Comparison of ENCODE assay signal across 13 mouse cellular contexts in the genomic region with DNA sequence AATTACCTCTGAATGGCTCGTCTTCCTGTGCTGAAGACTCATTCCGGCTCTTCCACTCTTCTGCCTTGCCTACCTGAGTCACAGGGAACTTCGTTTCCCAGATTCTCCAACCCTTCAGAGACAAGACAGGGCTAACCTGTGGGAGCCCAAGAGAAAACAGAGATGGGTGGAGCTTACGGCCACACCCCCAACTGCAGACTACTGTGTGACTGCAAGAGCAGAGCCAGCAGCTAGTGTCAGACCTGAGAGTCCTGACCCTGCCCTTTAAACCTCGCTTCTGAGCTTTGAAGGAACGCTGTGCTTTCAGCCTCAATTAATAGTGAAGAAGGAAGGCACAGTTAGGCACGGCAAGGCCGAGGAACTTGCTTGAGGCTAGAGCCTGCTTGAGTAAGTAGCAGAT. TPM values are rescaled to one million over a fixed set of nuclear protein-coding genes. Genes with fewer than 3 reads are reported as not detected.
DNase-seq lines count a peak whose midpoint lies in the region; ATAC-seq lines count a peak whose summit lies in the region.
"Had no signal": no experiment of that assay in that cellular context is flagged by ENCODE, and none has a peak within 500 bp of the region (broad histone marks: within the 10 kb centered on the region; RNA-seq: fewer than 3 reads in every experiment).

No protein-coding gene starts in this region.

- 0 out of 2 replicates have a peak, but pooled peaks have one; percentile 52 for ATAC-seq in kidney, embryonic 14.5 days (ENCODE audit: low FRiP score, low TSS enrichment)
- ATAC-seq: hindbrain, postnatal 0 days had no signal

- 8% methylated on average over 8 of the region's 8 CpGs for WGBS in kidney, embryonic 14.5 days

- no peaks in the 10 kb centered on the region for H3K36me3 ChIP-seq in kidney, embryonic 14.5 days (ENCODE audit: control insufficient read depth, insufficient read depth, low read length)
- H3K36me3 ChIP-seq: neural tube, embryonic 13.5 days had no signal

- H3K9me3 ChIP-seq in kidney, embryonic 14.5 days (ENCODE audit: control insufficient read depth, low read length), result no peaks in the 10 kb centered on the region
- H3K9me3 ChIP-seq: neural tube, embryonic 13.5 days had no signal

- H3K27ac ChIP-seq in kidney, embryonic 14.5 days (ENCODE audit: low read depth, low read length), result no peak overlapping the region
- H3K27ac ChIP-seq: hindbrain, postnatal 0 days; neural tube, embryonic 13.5 days had no signal

- no peak overlapping the region for H3K9ac ChIP-seq in kidney, embryonic 14.5 days (ENCODE audit: low read depth, low read length)
- H3K9ac ChIP-seq: neural tube, embryonic 13.5 days had no signal

- 0 out of 2 replicates have a peak overlapping the region, but pooled peaks have one; percentile 26 for H3K4me2 ChIP-seq in kidney, embryonic 14.5 days (replicated peaks; ENCODE audit: low read depth, low read length)
- H3K4me2 ChIP-seq: neural tube, embryonic 13.5 days had no signal

- DNase-seq in adrenal gland, postnatal 36 days, result peak; percentile 10 to 12
- no peak for DNase-seq in adrenal gland, postnatal 4 days (ENCODE audit: low spot score in 2 of 2)
- peak; percentile 6 for DNase-seq in urinary bladder, postnatal 14 days (ENCODE audit: low spot score)
- DNase-seq in urinary bladder, postnatal 10 days (ENCODE audit: low spot score), result no peak
- DNase-seq in right cerebral cortex, postnatal 10 days (ENCODE audit: low spot score in 2 of 2), result no peak
- no peak for DNase-seq in spleen, postnatal 10 days (ENCODE audit: low spot score in 2 of 2)
- DNase-seq in left cerebral cortex, adult 9 months (ENCODE audit: low spot score in 2 of 2), result no peak
- DNase-seq: right cerebral cortex, postnatal 14 days had no signal

- no peak overlapping the region for H3K4me3 ChIP-seq in kidney, embryonic 14.5 days (ENCODE audit: low read length)
- H3K4me3 ChIP-seq: megakaryocyte, embryonic 14.5 days; neural tube, embryonic 13.5 days had no signal

- no peaks in the 10 kb centered on the region for H3K4me1 ChIP-seq in kidney, embryonic 14.5 days (ENCODE audit: control insufficient read depth, insufficient read depth, low read length)
- H3K4me1 ChIP-seq: megakaryocyte, embryonic 14.5 days; neural tube, embryonic 13.5 days had no signal

- no peaks in the 10 kb centered on the region for H3K27me3 ChIP-seq in kidney, embryonic 14.5 days (ENCODE audit: control insufficient read depth, insufficient read depth, low read length)

RNA-seq across cellular contexts. Expression of gene Btbd11, which starts 7.6 kb away (rescaled TPM):
- total RNA-seq in adrenal gland, postnatal 36 days (2021), result 1 to 10 TPM; 7.1 to 9.7 TPM
- total RNA-seq in adrenal gland, postnatal 4 days (2021), result 1 to 10 TPM; 8.6 to 9.0 TPM
- polyA plus RNA-seq in kidney, embryonic 14.5 days (2014; fragmentation: Nextera tagmentation; extraction: Ambion mirVana), result 14.3 and 23.6 TPM in 2 replicates
- total RNA-seq: MEL had no signal

Comparison
In these comparisons a context has a peak if more than half of its experiments do, and no peak if none do; other contexts are left out.
1. DNase-seq: peak in adrenal gland, postnatal 36 days (2 of 2) and urinary bladder, postnatal 14 days (single experiment); none in adrenal gland, postnatal 4 days (0 of 2), urinary bladder, postnatal 10 days (single experiment), right cerebral cortex, postnatal 10 days (0 of 2), spleen, postnatal 10 days (0 of 2) and left cerebral cortex, adult 9 months (0 of 2).